Mouse (Mus musculus): ENCODE data around the gene Prf1. TPM values are rescaled to one million over a fixed set of nuclear protein-coding genes. Genes with fewer than 3 reads are reported as not detected.

The Prf1 gene
- polyA plus RNA-seq, 1 experiment from 2014 or later, result not detected

DNA sequence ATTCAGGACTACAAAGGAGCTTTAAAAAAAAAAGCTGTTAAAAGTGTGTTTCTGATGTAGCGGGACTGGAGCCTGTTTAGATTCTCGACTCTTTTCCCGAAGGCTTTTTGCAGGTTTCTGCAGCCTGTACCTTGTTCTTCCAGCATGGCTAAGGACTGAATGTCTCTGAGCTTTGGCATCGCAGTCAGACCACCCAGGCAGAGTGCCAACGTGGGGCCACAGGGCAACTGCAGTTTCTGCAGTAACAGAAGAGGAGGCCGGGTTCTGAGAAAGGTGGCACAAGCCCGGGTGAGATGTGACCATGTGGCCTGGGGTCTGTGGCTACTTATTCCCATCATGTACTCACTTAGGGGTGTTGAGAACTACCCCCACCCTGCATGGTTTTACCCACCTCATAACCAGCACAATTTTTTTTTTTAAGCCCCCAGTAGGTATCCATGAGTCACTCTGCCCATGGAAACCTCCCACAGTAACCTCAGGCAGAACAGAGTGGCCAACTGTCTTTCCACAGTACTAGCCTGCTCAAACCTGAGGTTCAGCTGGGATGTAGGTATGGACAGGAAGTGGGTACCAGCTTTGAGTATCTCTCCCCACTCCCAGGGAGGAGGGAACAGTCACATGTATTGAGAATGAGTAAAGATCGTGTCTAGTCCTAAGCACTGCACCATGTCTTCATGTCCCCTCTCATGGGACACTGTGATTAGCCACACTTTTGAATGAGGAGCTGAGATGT lies 754 bp upstream of the Prf1 start:
- no peak for ATAC-seq
- 82% methylated on average over 8 of the region's 8 CpGs for WGBS

GRCm38 (mm10) chr10:61300996-61301395 lies 3.4 kb downstream of the Prf1 start:
- Histone ChIP-seq H3K27me3 (replicated peaks; ENCODE audit: control insufficient read depth, insufficient read depth, low read length) (no peaks in the 10 kb centered on the region), H3K9me3 (ENCODE audit: control insufficient read depth) (no peaks in the 10 kb centered on the region), H3K4me1 (replicated peaks; ENCODE audit: control insufficient read depth, insufficient read depth, low read length) (no peaks in the 10 kb centered on the region), H3K36me3 (ENCODE audit: control insufficient read depth, insufficient read depth) (no peaks in the 10 kb centered on the region), H3K27ac (ENCODE audit: low read depth, low read length) (no peak overlapping the region), H3K4me3 (ENCODE audit: low read depth, low read length) (no peak overlapping the region), H3K4me2 (replicated peaks; ENCODE audit: low read depth) (no peak overlapping the region), H3K9ac (ENCODE audit: low read depth, low read length) (no peak overlapping the region)
- ATAC-seq, result no peak
- TF ChIP-seq CTCF (IDR thresholded peaks at IDR 0.05; ENCODE audit: low read depth), result no peak
- WGBS, result 71% methylated on average over 3 of the region's 3 CpGs

More for the DNA sequence above, 754 bp upstream of the Prf1 start:
- no peak for TF ChIP-seq CTCF (IDR thresholded peaks at IDR 0.05; ENCODE audit: low read depth)
- no peaks in the 10 kb centered on the region for H3K9me3 ChIP-seq (ENCODE audit: control insufficient read depth)
- no peaks in the 10 kb centered on the region for H3K27me3 ChIP-seq (replicated peaks; ENCODE audit: control insufficient read depth, insufficient read depth, low read length)
- no peak overlapping the region for H3K9ac ChIP-seq (ENCODE audit: low read depth, low read length)
- no peak overlapping the region for H3K4me2 ChIP-seq (replicated peaks; ENCODE audit: low read depth)
- H3K27ac ChIP-seq (ENCODE audit: low read depth, low read length), result no peak overlapping the region
- H3K4me1 ChIP-seq (replicated peaks; ENCODE audit: control insufficient read depth, insufficient read depth, low read length), result no peaks in the 10 kb centered on the region
- H3K36me3 ChIP-seq (ENCODE audit: control insufficient read depth, insufficient read depth), result no peaks in the 10 kb centered on the region
- H3K4me3 ChIP-seq (ENCODE audit: low read depth, low read length), result no peak overlapping the region

GRCm38 (mm10) chr10:61304046-61304445 lies 6.4 kb downstream of the Prf1 start:
- 68% methylated on average over 6 of the region's 6 CpGs for WGBS
- Histone ChIP-seq H3K9me3 (ENCODE audit: control insufficient read depth) (no peaks in the 10 kb centered on the region), H3K27ac (ENCODE audit: low read depth, low read length) (no peak overlapping the region), H3K4me1 (replicated peaks; ENCODE audit: control insufficient read depth, insufficient read depth, low read length) (no peaks in the 10 kb centered on the region), H3K9ac (ENCODE audit: low read depth, low read length) (no peak overlapping the region), H3K27me3 (replicated peaks; ENCODE audit: control insufficient read depth, insufficient read depth, low read length) (no peaks in the 10 kb centered on the region), H3K4me3 (ENCODE audit: low read depth, low read length) (no peak overlapping the region), H3K4me2 (replicated peaks; ENCODE audit: low read depth) (no peak overlapping the region), H3K36me3 (ENCODE audit: control insufficient read depth, insufficient read depth) (no peaks in the 10 kb centered on the region)
- TF ChIP-seq CTCF (IDR thresholded peaks at IDR 0.05; ENCODE audit: low read depth), result no peak
- ATAC-seq, result no peak

DNA sequence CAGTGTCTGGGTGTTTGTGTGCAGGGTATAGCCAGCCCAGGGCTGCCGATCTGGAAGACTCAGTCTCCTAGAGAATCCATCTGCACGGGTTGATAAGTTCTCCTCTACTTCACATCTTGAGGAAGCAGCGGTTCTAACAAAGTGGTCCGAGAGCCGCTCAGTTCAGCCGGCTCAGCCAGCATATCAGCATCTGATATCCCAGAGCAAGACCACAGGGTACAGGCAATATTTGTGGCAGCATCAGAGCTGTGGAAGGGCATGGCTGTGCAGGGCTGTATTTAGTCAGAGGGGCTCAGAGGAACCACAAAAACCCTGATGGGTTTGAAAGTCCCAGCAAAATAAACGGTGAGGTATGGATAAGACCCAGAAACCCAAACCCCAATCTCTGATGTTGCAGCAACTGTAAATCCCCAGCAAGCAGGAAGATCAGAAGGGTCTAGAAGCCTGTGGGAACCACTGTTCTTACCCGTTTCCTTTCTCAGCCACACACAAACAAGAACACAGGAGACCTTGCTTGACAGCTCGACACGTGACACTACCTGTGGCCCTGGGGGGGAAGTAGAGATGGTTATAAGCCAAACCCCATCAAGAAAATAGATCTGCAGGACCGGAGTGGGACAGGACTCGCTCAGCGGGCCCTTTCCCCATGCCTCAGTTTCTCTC lies 8.4 kb downstream of the Prf1 start:
- H3K9me3 ChIP-seq (ENCODE audit: control insufficient read depth), result no peaks in the 10 kb centered on the region
- H3K4me3 ChIP-seq (ENCODE audit: low read depth, low read length), result no peak overlapping the region
- no peak overlapping the region for H3K27ac ChIP-seq (ENCODE audit: low read depth, low read length)
- no peak for ATAC-seq
- H3K36me3 ChIP-seq (ENCODE audit: control insufficient read depth, insufficient read depth), result no peaks in the 10 kb centered on the region
- 82% methylated on average over 13 of the region's 13 CpGs for WGBS
- TF ChIP-seq CTCF (IDR thresholded peaks at IDR 0.05; ENCODE audit: low read depth), result no peak
- H3K4me2 ChIP-seq (replicated peaks; ENCODE audit: low read depth), result no peak overlapping the region
- H3K27me3 ChIP-seq (replicated peaks; ENCODE audit: control insufficient read depth, insufficient read depth, low read length), result no peaks in the 10 kb centered on the region
- no peaks in the 10 kb centered on the region for H3K4me1 ChIP-seq (replicated peaks; ENCODE audit: control insufficient read depth, insufficient read depth, low read length)
- no peak overlapping the region for H3K9ac ChIP-seq (ENCODE audit: low read depth, low read length)

- Histone ChIP-seq H3K4me2 (replicated peaks; ENCODE audit: low read depth) (no peak overlapping the region), H3K36me3 (ENCODE audit: control insufficient read depth, insufficient read depth) (no peaks in the 10 kb centered on the region), H3K4me3 (ENCODE audit: low read depth, low read length) (no peak overlapping the region), H3K4me1 (replicated peaks; ENCODE audit: control insufficient read depth, insufficient read depth, low read length) (no peaks in the 10 kb centered on the region), H3K9ac (ENCODE audit: low read depth, low read length) (no peak overlapping the region), H3K27ac (ENCODE audit: low read depth, low read length) (no peak overlapping the region), H3K27me3 (replicated peaks; ENCODE audit: control insufficient read depth, insufficient read depth, low read length) (no peaks in the 10 kb centered on the region), H3K9me3 (ENCODE audit: control insufficient read depth) (no peaks in the 10 kb centered on the region)
- TF ChIP-seq CTCF (IDR thresholded peaks at IDR 0.05; ENCODE audit: low read depth), result no peak
- ATAC-seq, result no peak
- 63% methylated on average over 12 of the region's 12 CpGs for WGBS
Observed at GRCm38 (mm10) chr10:61308706-61309320, 11.2 kb downstream of the Prf1 start.

DNA sequence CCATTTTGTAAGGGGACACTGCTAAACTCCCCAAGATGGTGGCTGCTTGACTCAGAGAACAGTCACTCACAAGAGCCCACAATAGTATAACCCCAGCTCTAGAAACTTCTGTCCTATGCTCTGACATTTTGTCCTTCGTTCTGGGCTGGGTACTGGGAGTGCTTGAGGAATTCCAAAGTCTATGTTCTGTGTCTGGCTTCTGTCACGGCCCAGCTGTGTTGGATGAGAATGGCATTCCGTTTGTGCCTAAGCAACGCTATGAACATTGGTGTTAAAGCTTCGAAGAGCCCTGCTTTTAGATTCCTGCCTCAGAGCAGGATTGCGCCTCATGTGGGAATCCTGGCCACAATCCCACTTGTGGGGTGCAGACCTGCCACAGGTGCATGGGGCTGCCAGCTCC lies 14.5 kb downstream of the Prf1 start:
- WGBS, result 53% methylated on average over 6 of the region's 6 CpGs
- no peak for TF ChIP-seq CTCF (IDR thresholded peaks at IDR 0.05; ENCODE audit: low read depth)

More for the DNA sequence above, 14.5 kb downstream of the Prf1 start:
- Histone ChIP-seq H3K36me3 (ENCODE audit: control insufficient read depth, insufficient read depth) (no peaks in the 10 kb centered on the region), H3K27me3 (replicated peaks; ENCODE audit: control insufficient read depth, insufficient read depth, low read length) (no peaks in the 10 kb centered on the region), H3K9me3 (ENCODE audit: control insufficient read depth) (no peaks in the 10 kb centered on the region), H3K27ac (ENCODE audit: low read depth, low read length) (0 out of 2 replicates have a peak overlapping the region, but pooled peaks have one; percentile 3), H3K4me1 (replicated peaks; ENCODE audit: control insufficient read depth, insufficient read depth, low read length) (no peaks in the 10 kb centered on the region), H3K4me2 (replicated peaks; ENCODE audit: low read depth) (no peak overlapping the region), H3K9ac (ENCODE audit: low read depth, low read length) (no peak overlapping the region), H3K4me3 (ENCODE audit: low read depth, low read length) (no peak overlapping the region)
- ATAC-seq, result peak; percentile 16; the same call in 1 of the 2 replicates
